Mouse (Mus musculus) MEL (cell line): ENCODE data around the gene Nprl3. TPM values are rescaled to one million over a fixed set of nuclear protein-coding genes. Genes with fewer than 3 reads are reported as not detected.

Experiments
- DNase-seq: peaks from one replicate; pipeline ENCODE4 v3.0.0; 2011; ENCODE audit warnings: low read depth, low spot score
- H3K27ac ChIP-seq: 2 replicates; pipeline ENCODE4 v1.5.1; 2012; ENCODE audit warnings: low read depth, mild to moderate bottlenecking, control low read depth, low read length, moderate library complexity; ENCODE audit not compliant: control insufficient read depth
- H3K27me3 ChIP-seq, 2 experiments: fragments of 150-350 bp in 1 of 2; sonication (generic) in 1 of 2; 2 replicates each; pipeline ENCODE4 v1.6.1; 2012; ENCODE audit warnings: low read length in 2 of 2, mild to moderate bottlenecking in 2 of 2, improper control_type of control experiment in 1 of 2, moderate library complexity in 1 of 2; ENCODE audit not compliant: insufficient read depth in 2 of 2, control insufficient read depth in 1 of 2
- H3K36me3 ChIP-seq, 2 experiments: 2 replicates each; pipeline ENCODE4 v1.6.1; 2012 to 2014; ENCODE audit warnings: low read length in 2 of 2, improper control_type of control experiment in 1 of 2, inconsistent platforms in 1 of 2, mild to moderate bottlenecking in 1 of 2; ENCODE audit not compliant: insufficient read depth in 2 of 2, control insufficient read depth in 1 of 2
- H3K4me1 ChIP-seq, 2 experiments: fragments of 150-350 bp in 1 of 2; sonication (generic) in 1 of 2; 2 replicates each; pipeline ENCODE4 v1.6.1; 2012; ENCODE audit warnings: low read length in 2 of 2, improper control_type of control experiment in 1 of 2, mild to moderate bottlenecking in 1 of 2; ENCODE audit not compliant: insufficient read depth in 2 of 2, control insufficient read depth in 1 of 2
- H3K4me3 ChIP-seq, 2 experiments: fragments of 150-350 bp in 1 of 2; sonication (generic) in 1 of 2; 2 replicates each; pipeline ENCODE4 v1.5.1; 2012; ENCODE audit warnings: low read depth in 2 of 2, low read length in 2 of 2, mild to moderate bottlenecking in 2 of 2, moderate library complexity in 2 of 2, control low read depth in 1 of 2, improper control_type of control experiment in 1 of 2; ENCODE audit not compliant: control insufficient read depth in 1 of 2, insufficient read depth in 1 of 2
- H3K79me2 ChIP-seq: 2 replicates; pipeline ENCODE4 v1.6.1; 2012; ENCODE audit warnings: mild to moderate bottlenecking, low read length, moderate library complexity; ENCODE audit not compliant: control insufficient read depth, poor library complexity, insufficient read depth
- H3K9ac ChIP-seq: 2 replicates; pipeline ENCODE4 v1.6.1; 2012; ENCODE audit warnings: low read depth, mild to moderate bottlenecking, control low read depth, low read length, moderate library complexity; ENCODE audit not compliant: control insufficient read depth, poor library complexity, severe bottlenecking
- H3K9me3 ChIP-seq: fragments of 150-350 bp; sonication (generic); replicated peaks from 2 replicates; pipeline ENCODE4 v1.6.1; 2012; ENCODE audit warnings: mild to moderate bottlenecking, low read length, improper control_type of control experiment, moderate library complexity; ENCODE audit not compliant: insufficient read depth
- CHD2 ChIP-seq: IDR thresholded peaks from 2 replicates; pipeline ENCODE4 v1.6.1; 2011; ENCODE audit warnings: low read length, improper control_type of control experiment
- E2F4 ChIP-seq: IDR thresholded peaks from 2 replicates; pipeline ENCODE4 v1.6.1; 2011; ENCODE audit warnings: low read depth, low read length, improper control_type of control experiment, borderline replicate concordance
- ELF1 ChIP-seq: IDR thresholded peaks from 2 replicates; pipeline ENCODE4 v1.6.1; 2014; ENCODE audit warnings: low read depth, mild to moderate bottlenecking, inconsistent platforms, low read length, improper control_type of control experiment, moderate library complexity
- EP300 ChIP-seq, 2 experiments: IDR thresholded peaks; 2 replicates each; pipeline ENCODE4 v1.6.1; 2011; ENCODE audit warnings: improper control_type of control experiment in 2 of 2, low read length in 2 of 2, low read depth in 1 of 2, mild to moderate bottlenecking in 1 of 2
- GABPA ChIP-seq: IDR thresholded peaks from 2 replicates; pipeline ENCODE4 v1.6.1; 2012; ENCODE audit warnings: low read depth, mild to moderate bottlenecking, inconsistent platforms, low read length, improper control_type of control experiment, moderate library complexity
- GATA1 ChIP-seq: IDR thresholded peaks from 2 replicates; pipeline ENCODE4 v1.6.1; 2011; ENCODE audit warnings: low read depth, low read length, improper control_type of control experiment
- HCFC1 ChIP-seq: IDR thresholded peaks from 2 replicates; pipeline ENCODE4 v1.6.1; 2012; ENCODE audit warnings: low read depth, mild to moderate bottlenecking, inconsistent platforms, low read length, improper control_type of control experiment, moderate library complexity
- JUND ChIP-seq: IDR thresholded peaks from 2 replicates; pipeline ENCODE4 v1.6.1; 2011; ENCODE audit warnings: low read depth, mild to moderate bottlenecking, improper control_type of control experiment, low read length
- KAT2A ChIP-seq: conservative IDR thresholded peaks from 2 replicates; pipeline ENCODE4 v1.6.1; 2012; ENCODE audit warnings: low read depth, low read length, improper control_type of control experiment, inconsistent platforms
- MAFK ChIP-seq: IDR thresholded peaks from 2 replicates; pipeline ENCODE4 v1.6.1; 2011; ENCODE audit warnings: low read depth, mild to moderate bottlenecking, low read length, improper control_type of control experiment, borderline replicate concordance
- MAX ChIP-seq: IDR thresholded peaks from 2 replicates; pipeline ENCODE4 v1.6.1; 2011; ENCODE audit warnings: low read length, improper control_type of control experiment
- MAZ ChIP-seq: IDR thresholded peaks from 2 replicates; pipeline ENCODE4 v1.6.1; 2012; ENCODE audit warnings: low read depth, mild to moderate bottlenecking, inconsistent platforms, low read length, improper control_type of control experiment
- MEF2A ChIP-seq: IDR thresholded peaks from 2 replicates; pipeline ENCODE4 v1.6.1; 2014; ENCODE audit warnings: low read depth, mild to moderate bottlenecking, inconsistent platforms, low read length, improper control_type of control experiment; ENCODE audit not compliant: poor library complexity, insufficient replicate concordance, severe bottlenecking; ENCODE audit errors: extremely low read depth
- MXI1 ChIP-seq: IDR thresholded peaks from 2 replicates; pipeline ENCODE4 v1.6.1; 2011; ENCODE audit warnings: mild to moderate bottlenecking, low read depth, low read length, improper control_type of control experiment
- MYB ChIP-seq: IDR thresholded peaks from 2 replicates; pipeline ENCODE4 v1.6.1; 2011; ENCODE audit warnings: mild to moderate bottlenecking, low read depth, low read length, improper control_type of control experiment
- MYC ChIP-seq: IDR thresholded peaks from 2 replicates; pipeline ENCODE4 v1.6.1; 2011; ENCODE audit warnings: low read depth, mild to moderate bottlenecking, low read length, improper control_type of control experiment, moderate library complexity
- NRF1 ChIP-seq: IDR thresholded peaks from 2 replicates; pipeline ENCODE4 v1.6.1; 2014; ENCODE audit warnings: low read depth, mild to moderate bottlenecking, inconsistent platforms, low read length, improper control_type of control experiment, moderate library complexity; ENCODE audit not compliant: poor library complexity, insufficient read depth, severe bottlenecking
- SIN3A ChIP-seq: IDR thresholded peaks from 2 replicates; pipeline ENCODE4 v1.6.1; 2012; ENCODE audit warnings: low read length, improper control_type of control experiment, inconsistent platforms
- TAL1 ChIP-seq: IDR thresholded peaks from 2 replicates; pipeline ENCODE4 v1.6.1; 2012; ENCODE audit warnings: mild to moderate bottlenecking, inconsistent platforms, low read length, moderate library complexity, mixed read lengths
- TBP ChIP-seq: IDR thresholded peaks from 2 replicates; pipeline ENCODE4 v1.8.0; 2011; ENCODE audit warnings: low read depth, low read length, improper control_type of control experiment
- TCF12 ChIP-seq: IDR thresholded peaks from 2 replicates; pipeline ENCODE4 v1.6.1; 2014; ENCODE audit warnings: low read depth, mild to moderate bottlenecking, inconsistent platforms, low read length, improper control_type of control experiment, moderate library complexity
- UBTF ChIP-seq: IDR thresholded peaks from 2 replicates; pipeline ENCODE4 v1.6.1; 2012; ENCODE audit warnings: low read depth, mild to moderate bottlenecking, inconsistent platforms, low read length, improper control_type of control experiment, moderate library complexity, borderline replicate concordance; ENCODE audit not compliant: insufficient read depth
- USF1 ChIP-seq: IDR thresholded peaks from 2 replicates; pipeline ENCODE4 v1.6.1; 2014; ENCODE audit warnings: low read depth, mild to moderate bottlenecking, inconsistent platforms, low read length, improper control_type of control experiment, moderate library complexity
- ZKSCAN1 ChIP-seq: IDR thresholded peaks from 2 replicates; pipeline ENCODE4 v1.6.1; 2012; ENCODE audit warnings: low read depth, mild to moderate bottlenecking, inconsistent platforms, low read length, improper control_type of control experiment, moderate library complexity
- ZMIZ1 ChIP-seq: IDR thresholded peaks from 2 replicates; pipeline ENCODE4 v1.6.1; 2012; ENCODE audit warnings: low read depth, mild to moderate bottlenecking, inconsistent platforms, low read length, improper control_type of control experiment, moderate library complexity
- ZNF384 ChIP-seq: IDR thresholded peaks from 2 replicates; pipeline ENCODE4 v1.6.1; 2012; ENCODE audit warnings: low read depth, mild to moderate bottlenecking, inconsistent platforms, low read length, improper control_type of control experiment
- polyA plus RNA-seq, 2 experiments: library from polyadenylated mRNA; stranded (reverse) in 1 of 2; unstranded in 1 of 2; fragments of >175 nt in 1 of 2; fragments of >200 nt in 1 of 2; gene quantifications; 2 replicates each; pipeline versions ENCODE4 v1.2.1 to v1.2.4; 2012; ENCODE audit warnings: low replicate concordance in 2 of 2, low read depth in 1 of 2; ENCODE audit not compliant: insufficient read length in 2 of 2, insufficient read depth in 1 of 2, missing spikeins in 1 of 2
- total RNA-seq: library from RNA; depleted of rRNA; stranded (reverse); fragments of 300-350 nt; gene quantifications from 2 replicates; pipeline ENCODE4 v1.2.3, GENCODE M21; 2012

Gene Nprl3
- total and polyA plus RNA-seq, 3 experiments, result 14.1 to 18.4 TPM; not detected in 1

- H3K9me3 ChIP-seq, result no peaks in the 10 kb centered on the region
- H3K79me2 ChIP-seq, result peaks cover 5% of the 10 kb centered on the region
- peak overlapping the region; percentile 80 for H3K27ac ChIP-seq
- H3K4me1 ChIP-seq, result peaks cover 28 to 47% of the 10 kb centered on the region in 2 experiments
- H3K27me3 ChIP-seq, result no peaks in the 10 kb centered on the region
- H3K36me3 ChIP-seq, result peaks cover 0 to 48% of the 10 kb centered on the region in 2 experiments; a peak in 2 of 4 replicates
- H3K4me3 ChIP-seq, result peak overlapping the region; percentile 89 to 96
- H3K9ac ChIP-seq, result peak overlapping the region; percentile 94
- no peak for DNase-seq
- TF ChIP-seq EP300 (IDR thresholded peaks at IDR 0.05; ENCODE audit: low read depth in 1 of 2, low read length in 2 of 2) (no peak), GATA1 (no peak), E2F4 (no peak), ELF1 (no peak), MXI1 (no peak), ZMIZ1 (no peak), USF1 (no peak), MYC (no peak), HCFC1 (no peak)
Observed at GRCm38 (mm10) chr11:32266776-32267175, 731 bp downstream of the Nprl3 start.

DNA sequence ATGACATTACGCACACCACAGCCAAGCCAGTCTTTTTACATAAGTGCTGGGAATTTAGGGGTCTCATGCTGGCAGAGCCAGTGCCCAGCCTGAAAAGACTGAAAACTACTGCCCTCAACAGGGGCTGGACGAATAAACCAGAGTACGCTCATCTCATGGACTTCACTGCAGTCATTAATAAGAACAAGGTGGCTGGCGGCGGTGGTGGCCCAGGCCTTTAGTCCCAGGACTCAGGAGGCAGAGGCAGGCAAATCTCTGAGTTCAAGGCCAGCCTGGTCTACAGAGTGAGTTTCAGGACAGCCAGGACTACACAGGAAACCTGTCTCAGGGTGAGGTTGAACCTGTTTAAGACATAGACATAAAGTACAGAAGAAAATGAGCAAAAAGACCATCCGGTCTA, 1.3 kb downstream of the Nprl3 start:
- H3K36me3 ChIP-seq, result peaks cover 0 to 48% of the 10 kb centered on the region in 2 experiments; a peak in 2 of 4 replicates
- H3K27me3 ChIP-seq, result no peaks in the 10 kb centered on the region
- H3K4me3 ChIP-seq, result no peak overlapping the region

DNA sequence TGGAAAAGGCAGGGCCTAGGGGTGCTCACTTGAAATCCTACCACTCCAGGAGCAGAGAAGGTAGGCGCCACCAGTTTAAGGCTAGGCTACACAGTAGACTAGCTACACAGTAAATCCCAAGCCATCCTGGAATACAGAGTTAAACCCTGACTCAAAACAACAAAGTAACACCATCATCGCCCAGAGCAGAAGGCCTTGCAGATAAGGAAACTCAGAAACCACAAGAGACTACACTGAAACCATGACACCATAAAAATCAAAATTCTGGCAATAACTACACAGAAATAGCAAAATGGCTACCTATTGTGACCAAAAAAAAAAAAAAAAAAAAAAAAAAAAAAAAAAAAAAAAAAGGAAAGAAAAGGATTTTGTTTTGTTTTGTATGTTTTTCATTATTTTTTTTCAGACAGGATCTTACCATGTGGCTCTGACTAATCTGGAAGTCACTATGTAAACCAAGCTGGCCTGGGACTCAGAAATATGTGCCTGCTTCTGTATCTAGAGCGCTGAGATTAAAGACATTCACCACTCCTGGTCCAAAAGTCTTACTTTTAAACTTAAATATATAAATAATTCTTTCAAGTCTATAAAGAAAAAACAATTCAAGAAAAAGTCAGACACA, 2.3 kb downstream of the Nprl3 start:
- no peak overlapping the region for H3K4me3 ChIP-seq
- DNase-seq, result peak; percentile 94
- H3K9ac ChIP-seq, result no peak overlapping the region
- H3K36me3 ChIP-seq, result peaks cover 0 to 44% of the 10 kb centered on the region in 2 experiments; a peak in 2 of 4 replicates
- peak overlapping the region; percentile 25 for H3K27ac ChIP-seq
- H3K27me3 ChIP-seq, result no peaks in the 10 kb centered on the region
- H3K79me2 ChIP-seq, result peaks cover 5% of the 10 kb centered on the region
- no peaks in the 10 kb centered on the region for H3K9me3 ChIP-seq
- peaks cover 28 to 41% of the 10 kb centered on the region in 2 experiments for H3K4me1 ChIP-seq
- peak; percentile 91 for TF ChIP-seq MAFK
- no peak for TF ChIP-seq MYB
- TF ChIP-seq KAT2A, result no peak; the same call in 1 of the 2 replicates
- TF ChIP-seq MAZ, result 0 out of 2 replicates have a peak, but pooled peaks have one; percentile 30
- TF ChIP-seq TBP, result no peak
- TF ChIP-seq ZNF384, result peak; percentile 91
- no peak for TF ChIP-seq GABPA
- peak; percentile 65 for TF ChIP-seq MAX
- TF ChIP-seq E2F4, result no peak
- peak; percentile 47; the same call in 1 of the 2 replicates for TF ChIP-seq HCFC1
- peak; percentile 96 for TF ChIP-seq EP300 (IDR thresholded peaks at IDR 0.05; ENCODE audit: low read depth in 1 of 2, low read length in 2 of 2)
- no peak for TF ChIP-seq CHD2
- TF ChIP-seq SIN3A, result peak; percentile 86
- TF ChIP-seq TCF12, result peak; percentile 98
- TF ChIP-seq TAL1, result peak; percentile 98
- TF ChIP-seq NRF1, result 0 out of 2 replicates have a peak, but pooled peaks have one; percentile 4

More for the DNA sequence above, 1.3 kb downstream of the Nprl3 start:
- TF ChIP-seq TCF12, result no peak
- TF ChIP-seq UBTF, result no peak
- TF ChIP-seq MEF2A, result no peak
- TF ChIP-seq ZKSCAN1, result no peak
- no peak for TF ChIP-seq TAL1
- no peak for TF ChIP-seq MXI1
- no peak for TF ChIP-seq CHD2
- TF ChIP-seq EP300 (IDR thresholded peaks at IDR 0.05; ENCODE audit: low read depth in 1 of 2, low read length in 2 of 2), result no peak
- no peak for TF ChIP-seq ZMIZ1
- TF ChIP-seq JUND, result no peak
- no peak overlapping the region for H3K9ac ChIP-seq
- H3K27ac ChIP-seq, result no peak overlapping the region
- no peak for DNase-seq
- peaks cover 28 to 47% of the 10 kb centered on the region in 2 experiments for H3K4me1 ChIP-seq
- peaks cover 5% of the 10 kb centered on the region for H3K79me2 ChIP-seq
- no peaks in the 10 kb centered on the region for H3K9me3 ChIP-seq
